Mouse (Mus musculus) kidney, embryonic 16.5 days (tissue): Measurements from ENCODE around the gene Shd. TPM values are rescaled to one million over a fixed set of nuclear protein-coding genes. Genes with fewer than 3 reads are reported as not detected.

Experiments
- ATAC-seq: fragments of 200-750 bp; cut with Nextera tagmentation; 2 replicates; pipeline ENCODE4 v1.8.0; 2017; ENCODE audit warnings: moderate TSS enrichment; ENCODE audit not compliant: low FRiP score, low TSS enrichment
- H3K27ac ChIP-seq: fragments of 300-500 bp; sonication (generic); 2 replicates; pipeline ENCODE4 v1.5.1; 2014; ENCODE audit warnings: low read length
- H3K27me3 ChIP-seq: fragments of 300-500 bp; sonication (generic); 2 replicates; pipeline ENCODE4 v1.6.1; 2014; ENCODE audit warnings: low read length, control low read depth, mixed read lengths; ENCODE audit not compliant: insufficient read depth
- H3K36me3 ChIP-seq: fragments of 300-500 bp; sonication (generic); 2 replicates; pipeline ENCODE4 v1.6.1; 2014; ENCODE audit warnings: low read length, control low read depth, mixed read lengths; ENCODE audit not compliant: insufficient read depth
- H3K4me1 ChIP-seq: fragments of 300-500 bp; sonication (generic); 2 replicates; pipeline ENCODE4 v1.6.1; 2014; ENCODE audit warnings: low read length, control low read depth, mixed read lengths; ENCODE audit not compliant: insufficient read depth
- H3K4me2 ChIP-seq: fragments of 300-500 bp; sonication (generic); replicated peaks from 2 replicates; pipeline ENCODE4 v1.6.1; 2014; ENCODE audit warnings: low read depth, low read length
- H3K4me3 ChIP-seq: fragments of 300-500 bp; sonication (generic); 2 replicates; pipeline ENCODE4 v1.5.1; 2014; ENCODE audit warnings: mild to moderate bottlenecking, low read length
- H3K9ac ChIP-seq: fragments of 300-500 bp; sonication (generic); replicated peaks from 2 replicates; pipeline ENCODE4 v1.6.1; 2014; ENCODE audit warnings: low read length
- H3K9me3 ChIP-seq: fragments of 300-500 bp; sonication (generic); 2 replicates; pipeline ENCODE4 v1.6.1; 2016; ENCODE audit warnings: low read length, control low read depth
- WGBS: fragments of 180-500 bp; shearing (Covaris S2); extraction: QIAGEN DNeasy Blood & Tissue Kit; methylation state at CpG from one replicate; pipeline ENCODE4 v1.1.7; 2014; 5-methylcytosine and 5-hydroxymethylcytosine counted together
- polyA plus RNA-seq: library from polyadenylated mRNA; unstranded; fragments of >200 nt; fragmentation: Nextera tagmentation; extraction: Ambion mirVana; gene quantifications from 2 replicates; pipeline ENCODE4 v1.2.1, GENCODE M21; 2015

The Shd gene
- polyA plus RNA-seq, 1 experiment from 2014 or later, result 41.6 TPM

DNA sequence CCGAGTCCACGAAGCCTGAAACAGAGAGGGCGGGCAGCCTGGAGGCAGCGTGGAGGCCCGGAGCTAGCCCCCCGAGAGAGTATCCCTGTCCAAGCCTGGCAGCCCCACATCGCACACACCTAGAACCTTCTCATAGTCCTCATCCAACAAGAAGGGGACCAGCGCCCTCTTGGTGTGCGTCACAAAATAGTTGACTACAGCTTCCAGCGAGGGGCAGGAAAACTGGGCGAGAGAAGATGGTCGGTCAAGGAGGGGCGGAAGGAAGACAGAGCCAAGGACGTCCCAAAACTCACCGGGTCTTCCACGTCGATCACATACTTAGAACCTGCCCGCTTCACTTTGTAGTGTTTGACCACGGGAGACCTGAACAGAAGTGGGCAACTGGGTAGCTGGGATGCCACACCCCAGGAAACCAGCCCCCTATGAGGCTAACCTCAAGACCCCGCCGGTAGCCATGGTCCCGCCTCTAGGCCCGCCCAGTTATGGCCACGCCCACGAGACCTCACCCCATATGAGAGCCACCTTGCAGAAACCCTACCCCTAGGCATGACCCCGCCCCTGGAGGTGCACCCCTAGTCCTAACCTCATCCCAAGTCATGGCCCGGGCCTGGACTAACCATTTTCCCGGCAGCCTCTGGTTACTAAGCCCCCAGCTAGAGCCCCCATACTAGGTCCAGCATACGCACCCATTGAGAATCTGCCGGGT is 29.7 kb downstream of the Shd start:
- WGBS, result 15% methylated on average over 30 of the region's 30 CpGs
- ATAC-seq, result peak; percentile 42; the same call in 1 of the 2 replicates

GRCm38 (mm10) chr17:56003000-56003399 is 32.7 kb downstream of the Shd start:
- no peak for ATAC-seq
- Histone ChIP-seq H3K4me2 (no peak overlapping the region), H3K27me3 (peaks cover 12% of the 10 kb centered on the region), H3K4me1 (peaks cover 11% of the 10 kb centered on the region), H3K36me3 (0 out of 2 replicates have a peak, but pooled peaks cover 5% of the 10 kb centered on the region), H3K9ac (no peak overlapping the region), H3K4me3 (no peak overlapping the region), H3K9me3 (no peaks in the 10 kb centered on the region), H3K27ac (no peak overlapping the region)
- 83% methylated on average over 3 of the region's 3 CpGs for WGBS

More for the DNA sequence above, 29.7 kb downstream of the Shd start:
- Histone ChIP-seq H3K27ac (no peak overlapping the region), H3K9me3 (no peaks in the 10 kb centered on the region), H3K4me3 (peak overlapping the region; percentile 21; the same call in 1 of the 2 replicates), H3K4me2 (peak overlapping the region; percentile 47), H3K9ac (peak overlapping the region; percentile 46; the same call in 1 of the 2 replicates), H3K36me3 (0 out of 2 replicates have a peak, but pooled peaks cover 5% of the 10 kb centered on the region), H3K27me3 (peaks cover 12% of the 10 kb centered on the region), H3K4me1 (no peaks in the 10 kb centered on the region)

DNA sequence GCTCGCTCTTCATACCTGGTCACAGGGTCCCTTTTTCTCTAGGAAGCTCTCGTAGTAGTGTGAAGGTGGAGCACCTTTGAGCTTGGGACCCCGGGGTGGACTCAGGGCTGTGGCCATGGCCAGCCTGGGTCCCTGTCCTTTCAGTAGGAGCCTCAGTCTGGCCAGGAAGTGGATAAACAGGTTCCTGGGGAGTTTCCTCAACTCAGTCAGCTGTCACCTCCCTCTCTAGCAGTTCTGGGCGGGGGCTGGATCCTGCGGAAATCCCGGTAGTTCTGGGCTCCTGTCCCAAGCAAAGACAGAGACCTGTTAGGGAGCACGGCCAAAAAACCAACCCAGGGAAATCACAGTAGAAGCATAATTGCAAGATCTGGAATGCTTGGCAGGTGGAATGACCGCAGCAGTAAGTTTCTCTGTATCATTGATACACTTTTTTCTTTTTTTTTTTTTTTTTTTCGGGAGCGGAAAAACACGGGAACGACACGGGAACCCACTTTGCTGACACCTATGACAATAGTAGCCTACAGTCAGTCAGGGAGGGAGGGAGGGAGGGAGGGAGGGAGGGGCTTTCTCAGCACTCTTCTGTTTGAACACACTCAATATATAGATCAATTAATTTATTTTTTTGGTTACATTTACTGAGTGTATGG is 35.3 kb downstream of the Shd start, which contains the start of the genes Stap2 and Mpnd:
Gene Stap2 (minus strand): TSS at position 170 of the 647 bp plus-strand sequence.
Gene Mpnd (plus strand): TSS at position 297 of the 647 bp plus-strand sequence.
- H3K36me3 ChIP-seq, result 0 out of 2 replicates have a peak, but pooled peaks cover 5% of the 10 kb centered on the region
- H3K9me3 ChIP-seq, result no peaks in the 10 kb centered on the region
- H3K4me2 ChIP-seq, result peak within 1 kb of the TSS; percentile 41
- peak within 1 kb of the TSS; percentile 46 for H3K9ac ChIP-seq
- H3K4me3 ChIP-seq, result peak within 1 kb of the TSS; percentile 32
- peaks cover 21% of the 10 kb centered on the region for H3K4me1 ChIP-seq
- H3K27me3 ChIP-seq, result peaks cover 4% of the 10 kb centered on the region
- H3K27ac ChIP-seq, result no peak within 1 kb of the TSS
- ATAC-seq, result no peak
- 35% methylated on average over 13 of the region's 13 CpGs for WGBS

- peak overlapping the region; percentile 89 for H3K27ac ChIP-seq
- peaks cover 26% of the 10 kb centered on the region for H3K4me1 ChIP-seq
- ATAC-seq, result no peak
- H3K27me3 ChIP-seq, result no peaks in the 10 kb centered on the region
- WGBS, result 41% methylated on average over 10 of the region's 10 CpGs
- H3K9me3 ChIP-seq, result no peaks in the 10 kb centered on the region
- no peak overlapping the region for H3K4me3 ChIP-seq
- H3K36me3 ChIP-seq, result peaks cover 10% of the 10 kb centered on the region
- H3K9ac ChIP-seq, result no peak overlapping the region
- 0 out of 2 replicates have a peak overlapping the region, but pooled peaks have one; percentile 74 for H3K4me2 ChIP-seq
Measured at GRCm38 (mm10) chr17:56006956-56007355, 36.7 kb downstream of the Shd start.

DNA sequence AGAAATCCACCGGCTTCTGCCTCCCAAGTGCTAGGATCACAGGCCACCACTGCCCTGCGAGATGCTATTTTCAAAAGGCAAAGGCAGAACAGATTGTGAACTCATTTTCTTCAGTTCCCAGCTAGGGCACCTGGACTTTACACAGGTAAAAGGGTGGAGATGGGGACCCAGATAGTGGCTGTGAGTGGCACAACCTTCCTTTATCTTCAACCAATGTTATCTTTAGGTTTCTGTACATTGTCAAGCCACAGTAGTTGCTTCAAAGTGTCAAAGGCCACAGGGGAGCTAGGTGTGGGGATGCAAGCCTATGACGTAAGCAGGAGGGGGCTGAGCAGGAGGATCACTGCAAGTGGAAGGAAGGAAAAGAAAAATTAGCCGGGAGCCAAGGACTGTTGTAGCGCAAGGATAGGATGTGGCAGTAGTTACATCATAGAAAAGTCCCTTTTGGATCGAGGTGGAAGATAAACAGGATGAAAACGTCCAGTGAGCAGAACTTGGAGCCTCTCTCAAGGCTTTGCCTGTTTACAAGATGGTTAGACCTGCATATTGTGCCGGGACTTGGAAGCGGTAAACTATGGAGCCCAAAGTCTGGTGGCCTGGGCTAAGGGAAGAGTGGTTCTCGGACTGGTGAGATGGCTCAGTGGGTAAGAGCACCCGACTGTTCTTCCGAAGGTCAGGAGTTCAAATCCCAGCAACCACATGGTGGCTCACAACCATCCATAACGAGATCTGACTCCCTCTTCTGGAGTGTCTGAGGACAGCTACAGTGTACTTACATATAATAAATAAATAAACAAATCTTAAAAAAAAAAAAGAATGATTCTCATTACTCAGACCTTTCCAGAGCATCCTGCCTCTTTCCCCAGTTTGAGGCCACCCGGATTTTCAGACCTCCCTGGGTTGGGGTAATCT is 37.4 kb downstream of the Shd start:
- H3K27ac ChIP-seq, result peak overlapping the region; percentile 89
- peak overlapping the region; percentile 90 for H3K4me3 ChIP-seq
- H3K27me3 ChIP-seq, result no peaks in the 10 kb centered on the region
- H3K36me3 ChIP-seq, result peaks cover 16% of the 10 kb centered on the region
- H3K4me1 ChIP-seq, result peaks cover 26% of the 10 kb centered on the region
- WGBS, result 29% methylated on average over 13 of the region's 14 CpGs
- H3K4me2 ChIP-seq, result peak overlapping the region; percentile 74
- H3K9ac ChIP-seq, result peak overlapping the region; percentile 67
- peak; percentile 7; the same call in 1 of the 2 replicates for ATAC-seq
- no peaks in the 10 kb centered on the region for H3K9me3 ChIP-seq

GRCm38 (mm10) chr17:56008356-56009087 is 38.3 kb downstream of the Shd start:
- Histone ChIP-seq H3K27me3 (no peaks in the 10 kb centered on the region), H3K4me2 (peak overlapping the region; percentile 74), H3K4me3 (peak overlapping the region; percentile 90), H3K36me3 (peaks cover 22% of the 10 kb centered on the region), H3K27ac (peak overlapping the region; percentile 89), H3K4me1 (peaks cover 26% of the 10 kb centered on the region), H3K9ac (peak overlapping the region; percentile 83), H3K9me3 (no peaks in the 10 kb centered on the region)
- 0% methylated on average over 21 of the region's 21 CpGs for WGBS
- peak; percentile 95 for ATAC-seq

DNA sequence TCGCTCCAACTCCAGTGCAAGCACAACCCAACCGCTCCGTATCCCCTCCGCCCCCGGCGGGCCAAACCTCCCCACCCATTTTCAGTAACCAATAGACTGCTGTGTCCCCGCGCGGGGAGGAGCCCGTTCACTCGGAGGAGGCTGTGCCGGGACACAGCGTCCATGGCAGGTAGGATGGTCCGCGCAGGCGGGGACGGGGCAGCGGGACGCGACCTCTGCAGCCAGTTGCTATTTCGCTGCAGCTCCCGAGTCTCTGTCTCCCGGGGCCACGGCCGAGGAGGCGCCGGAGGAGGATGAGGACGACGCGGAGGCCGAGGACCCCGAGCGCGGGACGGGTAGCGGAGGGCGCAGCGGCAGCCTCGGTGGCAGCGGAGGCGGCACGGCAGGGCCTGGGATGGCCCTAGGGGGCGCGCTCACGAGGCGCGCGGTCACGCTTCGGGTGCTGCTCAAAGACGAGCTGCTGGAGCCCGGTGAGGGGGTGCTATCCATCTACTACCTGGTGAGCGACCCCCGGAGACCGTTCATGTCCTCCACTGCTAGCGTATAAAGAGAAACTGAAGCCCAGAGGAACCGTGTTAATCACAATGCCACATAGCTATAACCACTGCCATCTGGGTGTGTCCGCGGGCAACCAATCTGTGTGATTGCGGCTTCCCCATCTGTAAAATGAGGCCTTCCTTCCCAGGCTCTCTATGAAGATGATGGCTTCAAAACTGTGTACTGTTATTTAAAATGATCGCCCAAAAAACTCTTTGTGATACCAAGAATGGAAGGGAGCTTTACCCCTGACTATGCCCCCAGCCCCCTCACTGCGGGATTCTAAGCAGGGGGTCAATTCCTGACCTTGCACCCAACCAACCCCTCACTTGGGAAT is 39.1 kb downstream of the Shd start:
- H3K4me3 ChIP-seq, result peak overlapping the region; percentile 90
- no peaks in the 10 kb centered on the region for H3K27me3 ChIP-seq
- H3K36me3 ChIP-seq, result peaks cover 29% of the 10 kb centered on the region
- peak overlapping the region; percentile 83 for H3K9ac ChIP-seq
- peaks cover 26% of the 10 kb centered on the region for H3K4me1 ChIP-seq
- ATAC-seq, result peak; percentile 95
- no peaks in the 10 kb centered on the region for H3K9me3 ChIP-seq
- peak overlapping the region; percentile 89 for H3K27ac ChIP-seq
- H3K4me2 ChIP-seq, result peak overlapping the region; percentile 74
- under 1% methylated on average over 59 of the region's 62 CpGs for WGBS

- 34% methylated on average over 2 of the region's 2 CpGs for WGBS
- H3K4me3 ChIP-seq, result peak overlapping the region; percentile 90
- ATAC-seq, result no peak
- H3K4me1 ChIP-seq, result peaks cover 26% of the 10 kb centered on the region
- no peak overlapping the region for H3K27ac ChIP-seq
- H3K9me3 ChIP-seq, result no peaks in the 10 kb centered on the region
- H3K27me3 ChIP-seq, result no peaks in the 10 kb centered on the region
- peak overlapping the region; percentile 74 for H3K4me2 ChIP-seq
- peak overlapping the region; percentile 83 for H3K9ac ChIP-seq
- peaks cover 34% of the 10 kb centered on the region for H3K36me3 ChIP-seq
Measured at GRCm38 (mm10) chr17:56009962-56010240, 39.6 kb downstream of the Shd start.
